In genomic region chr17:34712951-34713350, GRCm38 (mm10) we compare ENCODE assay signal across 9 mouse cellular contexts. TPM values are rescaled to one million over a fixed set of nuclear protein-coding genes. Genes with fewer than 3 reads are reported as not detected.
A peak's percentile ranks its signal among the peaks of the same experiment; 100 is the strongest.
DNase-seq lines count a peak whose midpoint lies in the region; ATAC-seq and TF ChIP-seq lines count a peak whose summit lies in the region.
"Had no signal": no experiment of that assay in that cellular context is flagged by ENCODE, and none has a peak within 500 bp of the region (broad histone marks: within the 10 kb centered on the region; RNA-seq: fewer than 3 reads in every experiment).

No protein-coding gene starts in this region.

- no peaks in the 10 kb centered on the region for H3K9me3 ChIP-seq in midbrain, postnatal 0 days (ENCODE audit: low read length)
- H3K9me3 ChIP-seq in midbrain, embryonic 16.5 days (replicated peaks; ENCODE audit: control insufficient read depth, low read length, poor library complexity, severe bottlenecking) = no peaks in the 10 kb centered on the region
- H3K9me3 ChIP-seq in embryonic facial prominence, embryonic 11.5 days (replicated peaks; ENCODE audit: control insufficient read depth, low read length) = no peaks in the 10 kb centered on the region
- no peaks in the 10 kb centered on the region for H3K9me3 ChIP-seq in limb, embryonic 14.5 days (ENCODE audit: control insufficient read depth, low read length)
- no peaks in the 10 kb centered on the region for H3K9me3 ChIP-seq in midbrain, embryonic 11.5 days (ENCODE audit: control insufficient read depth, low read length)

- no peak overlapping the region for H3K4me3 ChIP-seq in midbrain, postnatal 0 days (ENCODE audit: low read depth, low read length)
- no peak overlapping the region for H3K4me3 ChIP-seq in midbrain, embryonic 16.5 days (ENCODE audit: low read depth, low read length)
- no peak overlapping the region for H3K4me3 ChIP-seq in embryonic facial prominence, embryonic 11.5 days (ENCODE audit: low read depth, low read length)
- no peak overlapping the region for H3K4me3 ChIP-seq in kidney, adult 2 months (ENCODE audit: insufficient read depth, low read depth, low read length)
- H3K4me3 ChIP-seq in limb, embryonic 14.5 days (replicated peaks; ENCODE audit: low read length) = no peak overlapping the region
- no peak overlapping the region for H3K4me3 ChIP-seq in midbrain, embryonic 11.5 days (ENCODE audit: low read depth, low read length)
- H3K4me3 ChIP-seq: erythroblast, embryonic 14.5 days had no signal

- no peak overlapping the region for H3K27ac ChIP-seq in midbrain, postnatal 0 days (ENCODE audit: low read depth, low read length)
- no peak overlapping the region for H3K27ac ChIP-seq in midbrain, embryonic 16.5 days (ENCODE audit: low read length)
- no peak overlapping the region for H3K27ac ChIP-seq in embryonic facial prominence, embryonic 11.5 days (replicated peaks; ENCODE audit: low read depth, low read length)
- H3K27ac ChIP-seq in kidney, adult 2 months (ENCODE audit: insufficient read depth, low read depth, low read length) = no peak overlapping the region
- no peak overlapping the region for H3K27ac ChIP-seq in limb, embryonic 14.5 days (replicated peaks; ENCODE audit: low read depth, low read length)
- no peak overlapping the region for H3K27ac ChIP-seq in midbrain, embryonic 11.5 days (ENCODE audit: low read depth, low read length)

- no peak for ATAC-seq in midbrain, postnatal 0 days (ENCODE audit: low FRiP score)
- no peak for ATAC-seq in midbrain, embryonic 16.5 days
- no peak for ATAC-seq in embryonic facial prominence, embryonic 11.5 days (replicated peaks; ENCODE audit: insufficient number of reproducible peaks, low FRiP score, low TSS enrichment, low read depth)
- no peak for ATAC-seq in limb, embryonic 14.5 days (ENCODE audit: low FRiP score, low read depth)
- no peak for ATAC-seq in midbrain, embryonic 11.5 days (ENCODE audit: low FRiP score)

- H3K4me1 ChIP-seq in midbrain, postnatal 0 days (ENCODE audit: insufficient read depth, low read length) = no peaks in the 10 kb centered on the region
- H3K4me1 ChIP-seq in midbrain, embryonic 16.5 days (ENCODE audit: control insufficient read depth, insufficient read depth, low read length) = no peaks in the 10 kb centered on the region
- no peaks in the 10 kb centered on the region for H3K4me1 ChIP-seq in embryonic facial prominence, embryonic 11.5 days (ENCODE audit: control insufficient read depth, insufficient read depth, low read length)
- H3K4me1 ChIP-seq in kidney, adult 2 months (ENCODE audit: control insufficient read depth, insufficient read depth, low read length) = no peaks in the 10 kb centered on the region
- no peaks in the 10 kb centered on the region for H3K4me1 ChIP-seq in limb, embryonic 14.5 days (ENCODE audit: control insufficient read depth, insufficient read depth, low read length)
- H3K4me1 ChIP-seq in midbrain, embryonic 11.5 days (ENCODE audit: control insufficient read depth, insufficient read depth, low read length) = no peaks in the 10 kb centered on the region

- TF ChIP-seq POLR2A in kidney, adult 2 months (IDR thresholded peaks at IDR 0.05; ENCODE audit: low read depth, low read length) = no peak
- TF ChIP-seq POLR2A in limb, embryonic 14.5 days (IDR thresholded peaks at IDR 0.05; ENCODE audit: borderline replicate concordance, extremely low read depth, insufficient read depth, insufficient read length) = no peak

- H3K4me2 ChIP-seq in midbrain, postnatal 0 days (ENCODE audit: low read depth, low read length, poor library complexity, severe bottlenecking) = no peak overlapping the region
- H3K4me2 ChIP-seq in midbrain, embryonic 16.5 days (ENCODE audit: low read length) = no peak overlapping the region
- H3K4me2 ChIP-seq in embryonic facial prominence, embryonic 11.5 days (ENCODE audit: low read depth, low read length) = no peak overlapping the region
- H3K4me2 ChIP-seq in limb, embryonic 14.5 days (replicated peaks; ENCODE audit: low read depth, low read length, severe bottlenecking) = no peak overlapping the region
- no peak overlapping the region for H3K4me2 ChIP-seq in midbrain, embryonic 11.5 days

- H3K36me3 ChIP-seq in midbrain, postnatal 0 days (ENCODE audit: insufficient read depth, low read length) = no peaks in the 10 kb centered on the region
- no peaks in the 10 kb centered on the region for H3K36me3 ChIP-seq in midbrain, embryonic 16.5 days (ENCODE audit: control insufficient read depth, insufficient read depth, low read length)
- H3K36me3 ChIP-seq in embryonic facial prominence, embryonic 11.5 days (replicated peaks; ENCODE audit: control insufficient read depth, insufficient read depth, low read depth, low read length) = no peaks in the 10 kb centered on the region
- H3K36me3 ChIP-seq in kidney, adult 2 months (ENCODE audit: control insufficient read depth, insufficient read depth, low read length) = no peaks in the 10 kb centered on the region
- H3K36me3 ChIP-seq in limb, embryonic 14.5 days (ENCODE audit: control insufficient read depth, insufficient read depth, low read length) = no peaks in the 10 kb centered on the region
- H3K36me3 ChIP-seq in midbrain, embryonic 11.5 days (ENCODE audit: control insufficient read depth, insufficient read depth, low read length) = no peaks in the 10 kb centered on the region

- peak; percentile 60 for TF ChIP-seq CTCF in midbrain, postnatal 0 days (IDR thresholded peaks at IDR 0.05)
- TF ChIP-seq CTCF in kidney, adult 2 months (conservative IDR thresholded peaks at IDR 0.05; ENCODE audit: insufficient read depth, insufficient read length, low read depth, low read length) = peak; percentile 57

- no peak overlapping the region for H3K9ac ChIP-seq in midbrain, postnatal 0 days (replicated peaks; ENCODE audit: low read length, poor library complexity, severe bottlenecking)
- H3K9ac ChIP-seq in midbrain, embryonic 16.5 days (ENCODE audit: low read depth, low read length) = no peak overlapping the region
- H3K9ac ChIP-seq in embryonic facial prominence, embryonic 11.5 days (replicated peaks; ENCODE audit: low read length) = no peak overlapping the region
- H3K9ac ChIP-seq in limb, embryonic 14.5 days (ENCODE audit: low read depth, low read length, severe bottlenecking) = no peak overlapping the region
- H3K9ac ChIP-seq in midbrain, embryonic 11.5 days (ENCODE audit: low read length) = no peak overlapping the region

- peak; percentile 15 for DNase-seq in midbrain, postnatal 0 days (ENCODE audit: low spot score)
- peak; percentile 89 for DNase-seq in adrenal gland, postnatal 10 days
- DNase-seq in embryonic facial prominence, embryonic 11.5 days (ENCODE audit: low spot score) = peak; percentile 47
- peak; percentile 76 for DNase-seq in kidney, adult 2 months
- peak; percentile 29 for DNase-seq in limb, embryonic 14.5 days (ENCODE audit: low spot score)
- DNase-seq in right cerebral cortex, adult 2 months (ENCODE audit: low spot score in 2 of 2) = peak; percentile 59 to 76
- DNase-seq in midbrain, embryonic 11.5 days (ENCODE audit: low spot score, missing footprints) = no peak

- no peaks in the 10 kb centered on the region for H3K27me3 ChIP-seq in midbrain, postnatal 0 days (ENCODE audit: insufficient read depth, low read length)
- H3K27me3 ChIP-seq in midbrain, embryonic 16.5 days (ENCODE audit: control insufficient read depth, insufficient read depth, low read depth, low read length) = no peaks in the 10 kb centered on the region
- H3K27me3 ChIP-seq in embryonic facial prominence, embryonic 11.5 days (ENCODE audit: control insufficient read depth, insufficient read depth, low read length) = no peaks in the 10 kb centered on the region
- no peaks in the 10 kb centered on the region for H3K27me3 ChIP-seq in kidney, adult 2 months (replicated peaks; ENCODE audit: control insufficient read depth, insufficient read depth, low read length)
- H3K27me3 ChIP-seq in limb, embryonic 14.5 days (ENCODE audit: control insufficient read depth, insufficient read depth, low read length) = no peaks in the 10 kb centered on the region
- no peaks in the 10 kb centered on the region for H3K27me3 ChIP-seq in midbrain, embryonic 11.5 days (ENCODE audit: control insufficient read depth, insufficient read depth, low read length)

- 41% methylated on average over 6 of the region's 6 CpGs for WGBS in midbrain, postnatal 0 days
- WGBS in midbrain, embryonic 16.5 days = 45% methylated on average over 6 of the region's 6 CpGs
- 39% methylated on average over 6 of the region's 6 CpGs for WGBS in embryonic facial prominence, embryonic 11.5 days
- WGBS in kidney, adult 2 months = 37% methylated on average over 6 of the region's 6 CpGs
- 38% methylated on average over 6 of the region's 6 CpGs for WGBS in limb, embryonic 14.5 days
- 39% methylated on average over 6 of the region's 6 CpGs for WGBS in midbrain, embryonic 11.5 days

RNA-seq across cellular contexts. Expression of gene C4b, which starts 30.7 kb away (rescaled TPM):
- total RNA-seq in midbrain, postnatal 0 days (2014; rRNA removed) = 1.2 and 1.5 TPM in 2 replicates
- polyA plus RNA-seq in midbrain, postnatal 0 days (2015; fragmentation: Nextera tagmentation; extraction: Ambion mirVana) = 0.67 and 0.76 TPM in 2 replicates
- 0.27 and 0.39 TPM in 2 replicates for polyA plus RNA-seq in midbrain, embryonic 16.5 days (2015; fragmentation: Nextera tagmentation; extraction: Ambion mirVana)
- total RNA-seq in adrenal gland, postnatal 10 days (2021) = 100 to 1,000 TPM in 1 of 2 experiments, 10 to 100 TPM in 1; 88.4 to 156 TPM
- polyA plus RNA-seq in embryonic facial prominence, embryonic 11.5 days (2014; fragmentation: Nextera tagmentation; extraction: Ambion mirVana) = not detected in 2 replicates
- 4.7 and 6.8 TPM in 2 replicates for polyA plus RNA-seq in kidney, adult 2 months (2012; rRNA removed)
- 3.2 and 4.3 TPM in 2 replicates for polyA plus RNA-seq in limb, embryonic 14.5 days (2012; rRNA removed)
- polyA plus RNA-seq in limb, embryonic 14.5 days (2014; fragmentation: Nextera tagmentation; extraction: Ambion mirVana) = 0.53 and 1.3 TPM in 2 replicates
- not detected in 2 replicates for polyA plus RNA-seq in midbrain, embryonic 11.5 days (2014; fragmentation: Nextera tagmentation; extraction: Ambion mirVana)

RNA-seq across cellular contexts. Expression of gene Tnxb, which starts 42.6 kb away (rescaled TPM):
- 3.5 and 4.2 TPM in 2 replicates for total RNA-seq in midbrain, postnatal 0 days (2014; rRNA removed)
- 0.26 and 0.30 TPM in 2 replicates for polyA plus RNA-seq in midbrain, postnatal 0 days (2015; fragmentation: Nextera tagmentation; extraction: Ambion mirVana)
- polyA plus RNA-seq in midbrain, embryonic 16.5 days (2015; fragmentation: Nextera tagmentation; extraction: Ambion mirVana) = 0.14 and 0.15 TPM in 2 replicates
- 10 to 100 TPM; 40.6 to 47.3 TPM for total RNA-seq in adrenal gland, postnatal 10 days (2021)
- not detected in 2 replicates for polyA plus RNA-seq in embryonic facial prominence, embryonic 11.5 days (2014; fragmentation: Nextera tagmentation; extraction: Ambion mirVana)
- 5.5 and 8.5 TPM in 2 replicates for polyA plus RNA-seq in kidney, adult 2 months (2012; rRNA removed)
- 4.5 and 5.4 TPM in 2 replicates for polyA plus RNA-seq in limb, embryonic 14.5 days (2012; rRNA removed)
- polyA plus RNA-seq in limb, embryonic 14.5 days (2014; fragmentation: Nextera tagmentation; extraction: Ambion mirVana) = 1.5 and 2.0 TPM in 2 replicates
- polyA plus RNA-seq in midbrain, embryonic 11.5 days (2014; fragmentation: Nextera tagmentation; extraction: Ambion mirVana) = 0.03 and 0.05 TPM in 2 replicates
- polyA plus RNA-seq: erythroblast, embryonic 14.5 days had no signal
